Mouse (Mus musculus): ENCODE data around the gene Rbp1. TPM values are rescaled to one million over a fixed set of nuclear protein-coding genes. Genes with fewer than 3 reads are reported as not detected.

Rbp1 gene
- polyA plus RNA-seq, 1 experiment: 43.6 TPM

DNA sequence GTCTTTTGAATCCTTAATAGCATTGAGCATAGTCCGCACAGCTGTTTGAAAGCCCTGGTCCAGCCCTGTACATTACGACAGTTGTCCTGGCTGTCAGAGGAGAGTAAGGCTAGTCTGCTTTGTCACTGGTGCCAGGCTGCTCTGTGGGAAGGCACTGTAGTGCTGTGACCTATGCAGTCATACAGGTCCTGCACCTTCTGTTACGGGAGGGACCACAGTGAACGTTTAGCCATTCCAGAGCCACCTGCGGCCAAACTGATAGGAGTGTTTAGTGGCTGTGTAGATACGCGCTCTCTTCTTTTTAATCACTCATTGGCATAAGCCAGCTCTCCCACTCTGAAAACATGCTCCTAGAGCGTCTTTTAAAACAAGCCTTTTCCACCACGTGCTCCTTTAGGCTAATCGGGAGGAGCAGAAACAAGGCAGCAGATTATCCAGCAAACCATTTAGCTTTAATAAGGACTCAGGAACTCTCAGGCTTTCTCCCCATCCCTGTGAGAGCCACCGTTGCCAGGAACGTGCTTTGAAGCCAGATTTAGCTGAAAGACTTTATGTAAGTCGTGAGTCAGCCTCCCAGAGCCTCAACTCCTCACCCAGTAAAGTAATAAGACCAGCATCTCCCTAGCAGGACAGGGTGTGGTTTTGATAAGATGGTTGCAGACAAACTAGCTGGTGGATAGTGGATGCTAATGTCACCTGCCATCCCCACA lies 22.4 kb upstream of the Rbp1 start:
- no peak for TF ChIP-seq CTCF (IDR thresholded peaks at IDR 0.05; ENCODE audit: borderline replicate concordance, extremely low read depth, insufficient read depth, insufficient read length)
- no peak for TF ChIP-seq POLR2A (IDR thresholded peaks at IDR 0.05; ENCODE audit: borderline replicate concordance, extremely low read depth, insufficient read depth, insufficient read length, poor library complexity, severe bottlenecking)
- peak; percentile 53 for DNase-seq (ENCODE audit: low read depth)

DNA sequence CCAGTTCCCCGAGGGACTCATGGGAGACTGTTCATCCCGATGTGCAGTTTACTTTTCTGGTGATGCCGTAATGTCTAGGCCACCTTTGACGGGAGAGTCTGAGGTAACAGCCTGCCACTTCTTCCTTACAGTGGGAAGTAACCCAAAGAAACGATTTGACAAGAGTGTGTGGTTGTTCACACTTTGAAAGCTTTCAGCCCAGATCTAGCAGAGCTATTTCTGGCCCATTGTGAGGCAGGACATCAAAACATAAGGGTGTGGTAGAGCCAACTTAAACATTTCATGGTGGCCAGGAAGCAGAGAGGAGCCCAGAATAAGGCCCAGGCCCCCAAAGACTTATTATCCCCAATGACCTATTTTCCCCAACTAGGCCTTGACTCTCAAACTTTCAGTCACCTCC lies 21.1 kb upstream of the Rbp1 start:
- DNase-seq (ENCODE audit: low read depth): no peak
- no peak for TF ChIP-seq POLR2A (IDR thresholded peaks at IDR 0.05; ENCODE audit: borderline replicate concordance, extremely low read depth, insufficient read depth, insufficient read length, poor library complexity, severe bottlenecking)
- no peak for TF ChIP-seq CTCF (IDR thresholded peaks at IDR 0.05; ENCODE audit: borderline replicate concordance, extremely low read depth, insufficient read depth, insufficient read length)

DNA sequence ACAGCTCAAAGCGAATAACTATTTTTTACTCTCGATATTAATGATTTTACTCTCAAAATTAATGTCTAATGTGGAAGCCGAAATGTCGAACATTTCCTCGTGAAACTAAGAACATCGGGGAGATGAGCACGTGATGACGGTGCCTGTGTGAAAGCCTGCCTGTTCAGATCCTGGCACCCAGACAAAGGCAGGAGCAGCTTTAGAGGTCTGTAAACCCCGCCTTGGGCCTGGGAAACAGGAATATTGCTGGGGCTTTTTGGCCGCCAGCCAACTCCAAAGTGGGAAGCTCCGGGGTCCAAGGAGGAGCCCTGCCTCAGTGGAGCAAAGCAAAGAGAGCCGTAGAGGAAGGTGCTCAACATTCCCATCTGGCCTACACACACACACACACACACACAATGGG lies 15.0 kb upstream of the Rbp1 start:
- DNase-seq (ENCODE audit: low read depth): peak; percentile 72
- TF ChIP-seq CTCF (IDR thresholded peaks at IDR 0.05; ENCODE audit: borderline replicate concordance, extremely low read depth, insufficient read depth, insufficient read length) (no peak), POLR2A (IDR thresholded peaks at IDR 0.05; ENCODE audit: borderline replicate concordance, extremely low read depth, insufficient read depth, insufficient read length, poor library complexity, severe bottlenecking) (no peak)

DNA sequence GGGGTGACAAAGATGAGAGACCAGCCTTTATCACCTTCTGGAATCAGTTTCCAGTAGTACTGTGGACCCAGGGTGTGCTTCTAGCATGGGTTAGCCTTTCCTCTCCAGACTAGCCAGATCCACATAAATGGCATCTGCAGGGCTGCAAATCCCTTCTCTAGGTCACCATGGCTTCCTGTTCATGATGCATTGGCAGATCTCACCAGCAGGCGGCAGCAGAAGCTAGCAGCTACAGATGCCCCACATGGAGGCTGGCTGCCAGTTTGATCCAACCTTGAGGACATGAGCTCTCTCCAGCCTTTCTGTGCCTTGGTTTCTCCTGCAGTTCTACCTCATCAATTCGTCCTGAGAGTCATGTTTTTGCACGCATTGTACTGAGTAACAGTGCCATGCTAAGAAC lies 13.6 kb upstream of the Rbp1 start:
- TF ChIP-seq CTCF (IDR thresholded peaks at IDR 0.05; ENCODE audit: borderline replicate concordance, extremely low read depth, insufficient read depth, insufficient read length): peak; percentile 83
- no peak for TF ChIP-seq POLR2A (IDR thresholded peaks at IDR 0.05; ENCODE audit: borderline replicate concordance, extremely low read depth, insufficient read depth, insufficient read length, poor library complexity, severe bottlenecking)

DNA sequence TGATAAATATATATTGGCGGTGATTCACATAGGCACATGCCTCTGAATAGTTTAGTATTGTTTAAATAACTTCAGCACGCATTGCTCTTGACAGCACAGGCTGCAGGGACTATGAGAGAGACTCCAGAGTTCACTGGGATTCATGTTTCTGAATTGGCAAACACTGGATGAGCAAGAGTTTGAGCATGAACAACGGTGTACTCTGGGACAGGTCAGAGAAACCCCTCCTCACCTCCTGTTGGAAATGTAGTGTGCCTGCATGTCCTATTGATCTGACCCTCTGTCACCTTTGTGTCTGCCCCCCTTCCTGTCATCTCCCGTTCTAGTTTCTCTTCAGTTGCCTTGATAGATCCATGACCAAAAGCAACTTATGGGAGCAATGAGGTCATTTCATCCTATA lies 7.3 kb upstream of the Rbp1 start:
- no peak for DNase-seq (ENCODE audit: low read depth)
- TF ChIP-seq POLR2A (IDR thresholded peaks at IDR 0.05; ENCODE audit: borderline replicate concordance, extremely low read depth, insufficient read depth, insufficient read length, poor library complexity, severe bottlenecking): no peak

More for the DNA sequence above, 13.6 kb upstream of the Rbp1 start:
- peak; percentile 83 for DNase-seq (ENCODE audit: low read depth)

DNA sequence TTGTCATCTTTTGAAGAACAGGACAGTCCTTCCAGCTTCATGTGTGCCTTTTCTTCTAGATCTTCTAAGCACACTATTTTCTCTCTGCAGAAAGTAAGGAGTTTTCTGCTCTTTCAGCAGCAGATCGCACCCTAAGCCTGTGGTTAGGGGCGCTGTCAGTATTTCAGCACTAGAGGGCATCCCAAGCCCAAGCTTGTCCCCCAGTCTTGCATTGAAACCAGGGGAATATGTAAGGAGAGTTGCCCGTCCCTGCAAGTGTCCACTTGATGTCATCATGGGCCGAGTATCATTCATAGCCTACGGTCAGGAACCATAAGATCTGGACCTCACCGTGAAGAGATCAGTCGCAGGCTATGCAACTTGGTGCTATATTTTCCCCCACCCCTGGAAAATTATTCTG lies 4.8 kb upstream of the Rbp1 start:
- peak; percentile 68 for TF ChIP-seq CTCF (IDR thresholded peaks at IDR 0.05; ENCODE audit: borderline replicate concordance, extremely low read depth, insufficient read depth, insufficient read length)
- TF ChIP-seq POLR2A (IDR thresholded peaks at IDR 0.05; ENCODE audit: borderline replicate concordance, extremely low read depth, insufficient read depth, insufficient read length, poor library complexity, severe bottlenecking): no peak
- DNase-seq (ENCODE audit: low read depth): peak; percentile 61

DNA sequence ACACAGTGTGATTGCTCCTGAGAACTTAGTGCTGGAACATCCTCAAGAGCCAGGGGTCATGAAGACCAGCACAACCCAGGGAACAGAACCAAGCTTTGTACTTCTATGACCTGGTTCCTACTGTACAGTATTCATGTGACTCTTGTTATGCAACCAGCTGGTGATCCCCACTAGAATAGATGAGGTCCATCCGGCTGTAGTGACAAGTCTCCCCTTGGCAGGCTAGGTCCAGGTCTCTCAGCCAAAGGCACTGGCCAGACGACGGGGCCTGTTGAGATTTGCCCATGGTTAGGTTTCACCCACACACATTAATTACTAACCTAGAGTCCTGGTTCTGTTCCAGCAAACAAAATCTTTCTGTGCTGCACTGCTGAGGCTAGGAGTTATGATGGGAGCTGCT lies 4.4 kb upstream of the Rbp1 start:
- DNase-seq (ENCODE audit: low read depth): no peak
- TF ChIP-seq CTCF (IDR thresholded peaks at IDR 0.05; ENCODE audit: borderline replicate concordance, extremely low read depth, insufficient read depth, insufficient read length) (no peak), POLR2A (IDR thresholded peaks at IDR 0.05; ENCODE audit: borderline replicate concordance, extremely low read depth, insufficient read depth, insufficient read length, poor library complexity, severe bottlenecking) (no peak)

DNA sequence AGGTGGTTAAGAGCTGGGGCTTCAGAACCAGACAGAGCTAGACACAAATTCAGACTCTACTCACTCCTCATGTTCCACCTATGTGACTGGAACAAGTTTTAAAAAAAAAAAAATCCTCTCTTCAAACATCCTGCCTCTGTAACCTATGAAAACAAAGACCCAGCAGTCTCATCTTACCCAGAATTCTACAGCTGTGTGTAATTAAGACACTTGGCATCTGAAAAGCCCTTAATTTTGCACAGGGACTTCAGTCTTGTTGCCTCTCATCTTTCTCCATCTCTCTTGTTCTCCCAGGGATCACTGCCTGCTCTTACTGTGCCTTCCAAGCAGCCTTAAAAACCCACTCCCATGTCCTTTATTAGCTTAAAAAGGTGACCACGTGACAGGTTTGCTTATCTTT lies 2.1 kb upstream of the Rbp1 start:
- no peak for DNase-seq (ENCODE audit: low read depth)
- no peak for TF ChIP-seq POLR2A (IDR thresholded peaks at IDR 0.05; ENCODE audit: borderline replicate concordance, extremely low read depth, insufficient read depth, insufficient read length, poor library complexity, severe bottlenecking)
- TF ChIP-seq CTCF (IDR thresholded peaks at IDR 0.05; ENCODE audit: borderline replicate concordance, extremely low read depth, insufficient read depth, insufficient read length): no peak

DNA sequence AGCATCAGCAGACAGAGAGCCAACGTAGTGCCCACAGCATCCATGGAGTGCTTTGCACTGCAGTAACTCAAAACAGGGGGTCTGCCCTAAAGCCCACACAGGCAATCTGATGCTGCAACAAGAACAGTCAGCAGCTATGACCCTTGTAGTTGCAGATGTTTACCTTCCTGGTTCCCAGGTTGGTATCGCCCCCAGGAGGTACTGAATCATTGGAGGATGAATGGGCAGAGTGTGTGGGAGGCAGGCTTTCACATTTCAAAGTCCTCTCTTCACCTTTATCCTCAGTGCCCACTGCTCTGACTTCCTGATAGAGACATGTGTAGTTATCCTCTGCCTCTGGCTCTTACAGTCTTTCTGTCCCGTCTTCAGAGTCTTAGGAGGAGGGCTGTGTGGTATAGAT lies 858 bp upstream of the Rbp1 start:
- TF ChIP-seq POLR2A (IDR thresholded peaks at IDR 0.05; ENCODE audit: borderline replicate concordance, extremely low read depth, insufficient read depth, insufficient read length, poor library complexity, severe bottlenecking) (no peak), CTCF (IDR thresholded peaks at IDR 0.05; ENCODE audit: borderline replicate concordance, extremely low read depth, insufficient read depth, insufficient read length) (no peak)
- DNase-seq (ENCODE audit: low read depth): no peak

DNA sequence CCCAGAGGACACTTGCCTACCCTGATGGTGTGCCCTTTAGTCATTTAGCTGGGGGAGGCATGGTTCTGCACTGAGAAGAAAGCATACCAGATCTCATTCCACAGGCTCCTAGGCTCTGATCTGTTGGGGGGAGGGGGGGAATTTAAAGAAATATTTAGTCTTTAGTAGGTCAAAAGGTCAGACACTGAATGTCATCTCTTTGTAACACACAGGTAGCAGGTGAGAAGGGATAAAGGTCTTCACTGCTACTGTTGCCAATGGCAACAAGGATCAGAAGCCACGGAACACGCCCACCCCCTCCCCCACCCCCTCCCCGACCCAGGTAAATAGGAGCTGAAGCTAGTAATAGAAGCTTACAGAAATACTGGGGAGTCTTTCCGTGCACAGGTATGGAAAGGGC lies 930 bp downstream of the Rbp1 start:
- DNase-seq (ENCODE audit: low read depth): no peak
- no peak for TF ChIP-seq CTCF (IDR thresholded peaks at IDR 0.05; ENCODE audit: borderline replicate concordance, extremely low read depth, insufficient read depth, insufficient read length)

DNA sequence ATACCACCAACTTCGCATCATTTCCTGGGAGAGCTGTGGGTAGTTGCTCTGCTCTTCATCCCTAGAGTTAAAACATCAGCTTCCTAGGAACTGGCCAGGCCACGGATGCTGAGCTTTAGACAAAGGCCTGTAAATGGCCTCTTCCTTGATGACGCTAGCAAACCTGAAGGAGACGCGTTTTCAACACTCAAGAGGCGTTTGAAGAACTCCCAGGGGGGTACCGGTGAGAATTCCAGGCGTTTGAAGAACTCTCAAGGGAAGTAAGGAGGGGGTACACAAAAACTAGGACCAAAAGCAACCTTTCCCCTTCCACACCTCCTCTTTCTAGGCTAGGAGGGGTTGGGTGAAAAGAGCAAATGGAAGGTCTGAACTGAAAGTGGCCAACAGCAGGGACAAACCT lies 1.5 kb downstream of the Rbp1 start:
- DNase-seq (ENCODE audit: low read depth): no peak
- TF ChIP-seq CTCF (IDR thresholded peaks at IDR 0.05; ENCODE audit: borderline replicate concordance, extremely low read depth, insufficient read depth, insufficient read length): no peak
- no peak for TF ChIP-seq POLR2A (IDR thresholded peaks at IDR 0.05; ENCODE audit: borderline replicate concordance, extremely low read depth, insufficient read depth, insufficient read length, poor library complexity, severe bottlenecking)

DNA sequence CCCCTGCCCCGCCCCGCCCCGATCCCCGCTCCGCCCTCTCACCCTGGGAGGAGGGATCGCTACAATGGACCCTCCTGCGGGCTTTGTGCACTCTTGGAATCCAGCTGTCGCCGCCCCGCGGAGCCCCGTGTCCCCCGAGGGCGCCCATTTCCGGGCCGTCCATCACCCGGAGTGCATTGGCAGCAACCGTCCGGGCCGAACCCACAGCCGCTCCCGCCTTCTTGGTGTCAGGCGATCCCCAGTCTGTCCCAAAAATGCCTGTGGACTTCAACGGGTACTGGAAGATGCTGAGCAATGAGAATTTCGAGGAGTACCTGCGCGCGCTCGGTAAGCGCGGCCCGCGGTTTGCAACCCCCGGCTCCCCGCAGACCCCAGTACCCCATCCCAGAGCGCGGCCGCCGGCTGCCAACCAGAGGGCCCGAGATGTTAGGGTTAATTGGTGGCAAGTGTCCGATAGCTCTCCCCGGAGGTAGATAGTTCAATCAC lies 2.0 kb downstream of the Rbp1 start:
- DNase-seq (ENCODE audit: low read depth): peak; percentile 64

More for the DNA sequence above, 2.0 kb downstream of the Rbp1 start:
- no peak for TF ChIP-seq POLR2A (IDR thresholded peaks at IDR 0.05; ENCODE audit: borderline replicate concordance, extremely low read depth, insufficient read depth, insufficient read length, poor library complexity, severe bottlenecking)
- no peak for TF ChIP-seq CTCF (IDR thresholded peaks at IDR 0.05; ENCODE audit: borderline replicate concordance, extremely low read depth, insufficient read depth, insufficient read length)

Data from brain, embryonic 14.5 days (tissue).